In genomic region chr19:53430356-53430755, GRCm38 (mm10) we compare ENCODE assay signal across 13 mouse cellular contexts. TPM values are rescaled to one million over a fixed set of nuclear protein-coding genes. Genes with fewer than 3 reads are reported as not detected.
DNase-seq lines count a peak whose midpoint lies in the region; ATAC-seq and TF ChIP-seq lines count a peak whose summit lies in the region.
"Had no signal": no experiment of that assay in that cellular context is flagged by ENCODE, and none has a peak within 500 bp of the region (broad histone marks: within the 10 kb centered on the region; RNA-seq: fewer than 3 reads in every experiment).

No protein-coding gene starts in this region.

- H3K9ac ChIP-seq in forebrain, embryonic 16.5 days (replicated peaks; ENCODE audit: low read depth, low read length): no peak overlapping the region
- H3K9ac ChIP-seq: heart, embryonic 13.5 days had no signal

- peaks cover 20% of the 10 kb centered on the region for H3K4me1 ChIP-seq in forebrain, embryonic 16.5 days (replicated peaks; ENCODE audit: control insufficient read depth, insufficient read depth, low read length)
- H3K4me1 ChIP-seq in olfactory bulb, adult 2 months (ENCODE audit: control insufficient read depth, insufficient read depth, low read length): peaks cover 53% of the 10 kb centered on the region

- WGBS in forebrain, embryonic 16.5 days: 23% methylated on average over 9 of the region's 9 CpGs
- 9% methylated on average over 9 of the region's 9 CpGs for WGBS in olfactory bulb, adult 2 months

- DNase-seq in cerebellum, adult 18-20 months: peak; percentile 87 to 88
- peak; percentile 72 to 78 for DNase-seq in layer of hippocampus, postnatal 10 days (ENCODE audit: low spot score in 2 of 2)
- DNase-seq in testis, postnatal 14 days (ENCODE audit: low spot score): no peak
- no peak for DNase-seq in thymus, postnatal 36 days
- DNase-seq in kidney, postnatal 4 days: no peak
- DNase-seq: lung, postnatal 4 days had no signal

- peak; percentile 93 for ATAC-seq in forebrain, embryonic 16.5 days
- no peak for ATAC-seq in erythroblast, adult 5-6 weeks (replicated peaks; ENCODE audit: low FRiP score, poor library complexity, severe bottlenecking)

- H3K27me3 ChIP-seq in forebrain, embryonic 16.5 days (replicated peaks; ENCODE audit: control insufficient read depth, insufficient read depth, low read length): no peaks in the 10 kb centered on the region

- no peaks in the 10 kb centered on the region for H3K9me3 ChIP-seq in forebrain, embryonic 16.5 days (ENCODE audit: control insufficient read depth, low read length)
- H3K9me3 ChIP-seq: G1E; heart, embryonic 13.5 days had no signal

- H3K4me2 ChIP-seq in forebrain, embryonic 16.5 days (ENCODE audit: low read length): peak overlapping the region; percentile 12; the same call in 1 of the 2 replicates
- H3K4me2 ChIP-seq: heart, embryonic 13.5 days had no signal

- no peak for TF ChIP-seq CTCF in olfactory bulb, adult 2 months (IDR thresholded peaks at IDR 0.05; ENCODE audit: insufficient read depth, low read depth, low read length)

- H3K36me3 ChIP-seq in forebrain, embryonic 16.5 days (ENCODE audit: control insufficient read depth, insufficient read depth): no peaks in the 10 kb centered on the region
- H3K36me3 ChIP-seq: G1E; heart, embryonic 13.5 days had no signal

- H3K4me3 ChIP-seq in forebrain, embryonic 16.5 days (replicated peaks; ENCODE audit: low read length): no peak overlapping the region
- no peak overlapping the region for H3K4me3 ChIP-seq in olfactory bulb, adult 2 months (ENCODE audit: insufficient read depth, low read depth, low read length)
- H3K4me3 ChIP-seq: heart, embryonic 13.5 days had no signal

- peak overlapping the region; percentile 29 for H3K27ac ChIP-seq in forebrain, embryonic 16.5 days (ENCODE audit: low read length)
- H3K27ac ChIP-seq in olfactory bulb, adult 2 months (ENCODE audit: insufficient read depth, low read depth, low read length): peak overlapping the region; percentile 93
- H3K27ac ChIP-seq: heart, embryonic 13.5 days had no signal

- TF ChIP-seq POLR2A in olfactory bulb, adult 2 months (IDR thresholded peaks at IDR 0.05; ENCODE audit: insufficient read depth, low read depth, low read length): 0 out of 2 replicates have a peak, but pooled peaks have one; percentile 24

RNA-seq across cellular contexts. Expression of gene Smndc1, which starts 40.0 kb away (rescaled TPM):
- polyA plus RNA-seq in forebrain, embryonic 16.5 days (2015; fragmentation: Nextera tagmentation; extraction: Ambion mirVana): 33.2 and 39.6 TPM in 2 replicates
- total RNA-seq in layer of hippocampus, postnatal 10 days (2021): 10 to 100 TPM; 37.2 to 38.9 TPM
- not detected in 2 replicates for polyA plus RNA-seq in olfactory bulb, adult 2 months (2012; ENCODE audit: insufficient read depth, insufficient read length, low replicate concordance, missing spikeins)
- 17.5 and 29.0 TPM in 2 replicates for total RNA-seq in erythroblast, adult 5-6 weeks (2015; ENCODE audit: low replicate concordance)
- total RNA-seq in erythroblast, adult 5-6 weeks (2017; ENCODE audit: low replicate concordance): 17.3 and 18.9 TPM in 2 replicates

RNA-seq across cellular contexts. Expression of gene Gm10197, which starts 58.8 kb away (rescaled TPM):
- not detected in 2 replicates for polyA plus RNA-seq in forebrain, embryonic 16.5 days (2015; fragmentation: Nextera tagmentation; extraction: Ambion mirVana)
- not detected for total RNA-seq in layer of hippocampus, postnatal 10 days (2021)
- polyA plus RNA-seq in olfactory bulb, adult 2 months (2012; ENCODE audit: insufficient read depth, insufficient read length, low replicate concordance, missing spikeins): not detected in 2 replicates
- not detected in 2 replicates for total RNA-seq in erythroblast, adult 5-6 weeks (2015; ENCODE audit: low replicate concordance)
- total RNA-seq in erythroblast, adult 5-6 weeks (2017; ENCODE audit: low replicate concordance): not detected in 2 replicates
- total RNA-seq: layer of hippocampus, postnatal 25 days had no signal
- polyA plus RNA-seq: G1E; heart, embryonic 13.5 days; small intestine, adult 2 months had no signal

Comparison
In these comparisons a context has a peak if more than half of its experiments do, and no peak if none do; other contexts are left out.
1. DNase-seq: peak in cerebellum, adult 18-20 months (2 of 2) and layer of hippocampus, postnatal 10 days (2 of 2); none in testis, postnatal 14 days (single experiment), thymus, postnatal 36 days (0 of 2) and kidney, postnatal 4 days (0 of 2).